Mouse (Mus musculus): ENCODE results near the gene Yae1d1. TPM values are rescaled to one million over a fixed set of nuclear protein-coding genes. Genes with fewer than 3 reads are reported as not detected.

Gene Yae1d1
- 93.0 and 104 TPM in 2 replicates for polyA plus RNA-seq (2015; fragmentation: Nextera tagmentation; extraction: Ambion mirVana)

DNA sequence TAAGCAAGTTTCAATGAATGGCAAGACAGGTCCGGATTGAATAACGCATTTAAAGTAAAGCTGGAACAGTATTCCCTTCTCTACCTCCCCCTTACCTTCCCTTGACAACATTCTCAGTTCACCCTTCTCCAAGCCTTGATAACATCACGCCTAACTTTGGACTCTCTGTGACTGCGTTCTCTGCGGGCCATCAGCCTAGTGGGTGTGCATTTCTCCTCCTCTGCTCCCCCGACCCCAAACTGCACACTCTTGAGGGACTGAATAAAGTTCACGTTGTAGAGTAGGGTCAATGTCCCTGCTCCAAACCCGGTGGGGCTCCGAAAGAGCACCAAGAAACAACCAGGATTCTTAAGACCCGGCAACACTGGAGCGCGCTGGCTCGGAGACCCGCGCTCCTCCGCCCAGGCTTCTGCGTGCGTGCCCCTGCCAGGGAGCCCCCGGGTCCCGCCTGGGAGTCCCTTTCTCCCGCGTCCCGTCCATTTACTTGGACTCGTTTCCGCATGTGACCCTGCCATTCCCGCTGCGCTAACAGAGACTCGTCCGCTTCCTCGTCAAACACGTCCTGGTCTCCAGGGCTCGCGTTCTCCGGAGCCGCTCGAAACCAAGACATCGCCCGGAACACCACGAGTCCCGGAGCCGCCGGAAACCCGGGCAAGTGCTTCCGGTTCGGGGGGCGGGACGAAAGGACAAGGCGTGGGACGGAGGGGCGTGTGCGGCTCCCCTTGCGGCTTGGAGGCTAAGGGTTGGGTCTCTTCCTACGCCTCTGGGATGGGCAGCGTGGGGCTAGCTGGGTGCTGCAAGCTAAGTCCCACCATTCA lies at the start of gene Yae1d1:
Yae1d1 (minus strand) TSS at position 653 of the 818 bp plus-strand sequence.
- peak within 1 kb of the TSS; percentile 81 for H3K27ac ChIP-seq (ENCODE audit: low read length)
- H3K4me2 ChIP-seq (ENCODE audit: low read length), result peak within 1 kb of the TSS; percentile 74
- H3K9ac ChIP-seq (replicated peaks; ENCODE audit: low read depth, low read length), result peak within 1 kb of the TSS; percentile 81
- H3K4me3 ChIP-seq (replicated peaks; ENCODE audit: low read length), result peak within 1 kb of the TSS; percentile 91
- H3K9me3 ChIP-seq (ENCODE audit: control insufficient read depth, low read length), result no peaks in the 10 kb centered on the region
- H3K36me3 ChIP-seq (ENCODE audit: control insufficient read depth, insufficient read depth), result no peaks in the 10 kb centered on the region
- H3K4me1 ChIP-seq (replicated peaks; ENCODE audit: control insufficient read depth, insufficient read depth, low read length), result peaks cover 9% of the 10 kb centered on the region
- H3K27me3 ChIP-seq (replicated peaks; ENCODE audit: control insufficient read depth, insufficient read depth, low read length), result no peaks in the 10 kb centered on the region
- ATAC-seq, result peak; percentile 100
- WGBS, result under 1% methylated on average over 54 of the region's 54 CpGs

DNA sequence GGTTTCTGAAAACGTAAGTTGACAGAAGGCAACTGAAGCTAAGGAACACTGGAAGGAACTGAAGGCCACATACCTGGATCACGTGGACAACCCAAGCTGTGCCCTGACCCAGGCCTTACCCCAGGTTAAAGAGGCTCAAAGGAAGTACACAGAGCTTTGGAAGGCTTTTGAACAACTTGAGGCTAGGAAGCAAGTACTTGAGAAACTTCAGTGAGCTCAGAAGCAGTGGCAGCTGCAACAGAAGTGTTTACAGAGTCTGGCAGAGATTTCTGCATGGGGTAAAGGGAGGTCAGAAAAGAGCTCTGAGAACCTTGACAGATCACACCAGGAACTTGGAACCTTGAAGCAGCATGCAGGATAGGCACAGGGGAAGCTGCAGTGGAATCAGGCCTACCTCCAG lies 45.7 kb upstream of the Yae1d1 start:
- Histone ChIP-seq H3K9me3 (ENCODE audit: control insufficient read depth, low read length) (no peaks in the 10 kb centered on the region), H3K27ac (ENCODE audit: low read length) (no peak overlapping the region), H3K9ac (replicated peaks; ENCODE audit: low read depth, low read length) (no peak overlapping the region), H3K4me2 (ENCODE audit: low read length) (no peak overlapping the region), H3K36me3 (ENCODE audit: control insufficient read depth, insufficient read depth) (no peaks in the 10 kb centered on the region), H3K4me1 (replicated peaks; ENCODE audit: control insufficient read depth, insufficient read depth, low read length) (no peaks in the 10 kb centered on the region), H3K4me3 (replicated peaks; ENCODE audit: low read length) (no peak overlapping the region), H3K27me3 (replicated peaks; ENCODE audit: control insufficient read depth, insufficient read depth, low read length) (no peaks in the 10 kb centered on the region)
- ATAC-seq, result no peak
- WGBS, result 70% methylated on average over 2 of the region's 2 CpGs

DNA sequence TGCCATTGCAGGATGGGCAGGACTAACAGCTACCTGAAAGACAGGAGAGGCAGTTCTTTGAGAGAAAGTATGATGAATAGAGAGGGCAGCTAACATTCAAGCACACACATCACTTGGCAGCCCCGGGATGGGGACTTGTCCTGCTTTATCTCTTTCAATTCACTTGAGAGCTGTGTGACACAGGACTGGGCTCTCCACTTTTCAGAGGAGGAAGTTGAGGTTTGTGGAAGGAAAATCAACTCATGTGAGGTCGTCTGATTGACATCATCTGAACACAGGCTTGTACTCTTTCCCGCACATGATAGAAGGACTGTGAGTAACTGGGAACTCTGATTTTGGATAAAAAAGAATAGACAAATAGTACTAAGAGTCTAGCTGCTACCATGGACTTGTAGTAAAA lies 23.5 kb upstream of the Yae1d1 start:
- Histone ChIP-seq H3K36me3 (ENCODE audit: control insufficient read depth, insufficient read depth) (no peaks in the 10 kb centered on the region), H3K4me2 (ENCODE audit: low read length) (no peak overlapping the region), H3K9ac (replicated peaks; ENCODE audit: low read depth, low read length) (no peak overlapping the region), H3K27ac (ENCODE audit: low read length) (no peak overlapping the region), H3K4me3 (replicated peaks; ENCODE audit: low read length) (no peak overlapping the region), H3K27me3 (replicated peaks; ENCODE audit: control insufficient read depth, insufficient read depth, low read length) (no peaks in the 10 kb centered on the region), H3K9me3 (ENCODE audit: control insufficient read depth, low read length) (no peaks in the 10 kb centered on the region), H3K4me1 (replicated peaks; ENCODE audit: control insufficient read depth, insufficient read depth, low read length) (no peaks in the 10 kb centered on the region)
- no peak for ATAC-seq
- 69% methylated on average over 3 of the region's 3 CpGs for WGBS

DNA sequence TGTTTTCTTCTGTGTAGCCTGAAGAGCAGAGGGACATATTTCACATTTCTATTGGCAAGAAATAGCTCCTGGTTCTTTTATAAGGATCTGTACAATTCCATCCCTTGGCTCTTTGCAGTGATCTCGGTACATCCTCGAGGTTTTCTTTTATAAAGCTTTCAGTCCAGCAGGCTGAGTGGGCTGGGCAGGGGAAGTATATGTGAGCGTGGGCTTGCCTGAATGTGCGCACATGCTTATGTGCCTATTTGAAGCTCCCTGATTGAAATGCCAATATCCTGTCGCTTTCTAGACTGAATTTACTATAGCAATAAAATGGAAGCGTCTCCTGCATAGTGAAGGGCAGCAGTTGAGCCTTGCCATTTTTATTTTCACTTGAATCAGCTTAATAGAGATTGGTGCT lies 20.1 kb upstream of the Yae1d1 start:
- Histone ChIP-seq H3K27me3 (replicated peaks; ENCODE audit: control insufficient read depth, insufficient read depth, low read length) (no peaks in the 10 kb centered on the region), H3K9me3 (ENCODE audit: control insufficient read depth, low read length) (no peaks in the 10 kb centered on the region), H3K9ac (replicated peaks; ENCODE audit: low read depth, low read length) (no peak overlapping the region), H3K27ac (ENCODE audit: low read length) (no peak overlapping the region), H3K4me2 (ENCODE audit: low read length) (no peak overlapping the region), H3K4me1 (replicated peaks; ENCODE audit: control insufficient read depth, insufficient read depth, low read length) (no peaks in the 10 kb centered on the region), H3K36me3 (ENCODE audit: control insufficient read depth, insufficient read depth) (no peaks in the 10 kb centered on the region), H3K4me3 (replicated peaks; ENCODE audit: low read length) (no peak overlapping the region)
- ATAC-seq, result no peak
- 85% methylated on average over 6 of the region's 6 CpGs for WGBS

DNA sequence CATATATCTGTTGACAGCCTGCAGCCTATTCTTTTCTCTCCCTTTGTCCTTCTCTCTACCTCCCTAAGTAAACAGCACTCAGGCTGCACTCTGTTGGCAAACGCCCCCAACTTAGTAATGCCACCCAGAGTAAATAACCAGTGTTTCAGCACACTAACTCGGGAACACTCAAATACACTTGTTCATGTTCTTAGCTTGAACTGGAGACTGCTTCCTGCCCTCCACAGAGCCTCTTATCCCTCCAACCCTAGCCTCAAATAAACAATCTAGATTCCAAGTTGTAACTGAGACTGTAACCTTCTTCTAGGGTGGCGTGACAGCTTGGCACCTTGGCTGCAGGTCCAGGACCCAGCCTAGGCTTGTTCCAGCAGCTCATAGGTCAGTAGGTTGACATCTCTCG lies 17.9 kb upstream of the Yae1d1 start:
- ATAC-seq, result no peak
- Histone ChIP-seq H3K9me3 (ENCODE audit: control insufficient read depth, low read length) (no peaks in the 10 kb centered on the region), H3K27ac (ENCODE audit: low read length) (no peak overlapping the region), H3K9ac (replicated peaks; ENCODE audit: low read depth, low read length) (no peak overlapping the region), H3K36me3 (ENCODE audit: control insufficient read depth, insufficient read depth) (no peaks in the 10 kb centered on the region), H3K4me2 (ENCODE audit: low read length) (no peak overlapping the region), H3K4me1 (replicated peaks; ENCODE audit: control insufficient read depth, insufficient read depth, low read length) (no peaks in the 10 kb centered on the region), H3K4me3 (replicated peaks; ENCODE audit: low read length) (no peak overlapping the region), H3K27me3 (replicated peaks; ENCODE audit: control insufficient read depth, insufficient read depth, low read length) (no peaks in the 10 kb centered on the region)
- 84% methylated on average over 4 of the region's 4 CpGs for WGBS

DNA sequence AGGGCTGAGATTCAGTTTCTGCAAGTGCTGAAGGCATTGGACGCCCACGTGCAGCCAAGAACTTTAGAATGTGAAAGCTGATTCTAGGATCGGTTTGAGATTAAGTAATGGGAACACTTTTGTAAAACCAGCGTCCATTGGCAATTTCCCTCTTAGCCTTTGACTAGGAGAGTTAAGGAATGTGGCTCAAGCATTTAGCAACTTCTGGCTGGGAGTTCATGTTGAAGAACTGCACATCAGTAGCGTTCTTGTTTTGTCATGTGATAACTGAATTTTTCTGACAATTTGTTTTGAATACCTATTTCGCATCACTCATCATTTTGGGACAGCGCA lies 332 bp upstream of the Yae1d1 start:
- Histone ChIP-seq H3K36me3 (ENCODE audit: control insufficient read depth, insufficient read depth) (no peaks in the 10 kb centered on the region), H3K9me3 (ENCODE audit: control insufficient read depth, low read length) (no peaks in the 10 kb centered on the region), H3K9ac (replicated peaks; ENCODE audit: low read depth, low read length) (peak overlapping the region; percentile 81), H3K4me3 (replicated peaks; ENCODE audit: low read length) (peak overlapping the region; percentile 91), H3K27ac (ENCODE audit: low read length) (peak overlapping the region; percentile 31), H3K27me3 (replicated peaks; ENCODE audit: control insufficient read depth, insufficient read depth, low read length) (no peaks in the 10 kb centered on the region), H3K4me2 (ENCODE audit: low read length) (peak overlapping the region; percentile 74), H3K4me1 (replicated peaks; ENCODE audit: control insufficient read depth, insufficient read depth, low read length) (peaks cover 9% of the 10 kb centered on the region)
- ATAC-seq, result no peak
- 34% methylated on average over 7 of the region's 7 CpGs for WGBS

DNA sequence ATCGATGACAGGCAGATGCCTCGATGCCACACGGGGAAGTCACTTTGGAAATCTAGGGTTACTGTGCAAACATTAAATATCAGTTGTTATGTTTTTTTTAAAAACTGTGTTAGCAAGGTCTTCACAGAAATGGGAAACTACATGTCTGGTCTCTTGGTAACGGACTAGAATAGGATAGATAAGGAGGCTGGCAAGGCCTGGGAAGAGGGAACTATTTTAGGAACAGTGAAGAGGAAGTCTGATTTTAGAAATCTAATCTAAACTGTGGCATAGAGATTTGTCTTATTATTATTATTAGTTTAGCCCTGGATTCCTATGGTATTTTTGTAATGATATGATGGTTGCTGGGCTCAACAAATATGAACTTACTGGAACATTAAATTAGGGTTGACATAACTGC lies 1.1 kb downstream of the Yae1d1 start:
- 88% methylated on average over 4 of the region's 4 CpGs for WGBS
- H3K36me3 ChIP-seq (ENCODE audit: control insufficient read depth, insufficient read depth), result peaks cover 6% of the 10 kb centered on the region
- no peaks in the 10 kb centered on the region for H3K9me3 ChIP-seq (ENCODE audit: control insufficient read depth, low read length)
- no peaks in the 10 kb centered on the region for H3K27me3 ChIP-seq (replicated peaks; ENCODE audit: control insufficient read depth, insufficient read depth, low read length)
- no peak overlapping the region for H3K27ac ChIP-seq (ENCODE audit: low read length)
- peaks cover 9% of the 10 kb centered on the region for H3K4me1 ChIP-seq (replicated peaks; ENCODE audit: control insufficient read depth, insufficient read depth, low read length)
- no peak for ATAC-seq
- peak overlapping the region; percentile 74; the same call in 1 of the 2 replicates for H3K4me2 ChIP-seq (ENCODE audit: low read length)
- H3K9ac ChIP-seq (replicated peaks; ENCODE audit: low read depth, low read length), result no peak overlapping the region
- H3K4me3 ChIP-seq (replicated peaks; ENCODE audit: low read length), result no peak overlapping the region

DNA sequence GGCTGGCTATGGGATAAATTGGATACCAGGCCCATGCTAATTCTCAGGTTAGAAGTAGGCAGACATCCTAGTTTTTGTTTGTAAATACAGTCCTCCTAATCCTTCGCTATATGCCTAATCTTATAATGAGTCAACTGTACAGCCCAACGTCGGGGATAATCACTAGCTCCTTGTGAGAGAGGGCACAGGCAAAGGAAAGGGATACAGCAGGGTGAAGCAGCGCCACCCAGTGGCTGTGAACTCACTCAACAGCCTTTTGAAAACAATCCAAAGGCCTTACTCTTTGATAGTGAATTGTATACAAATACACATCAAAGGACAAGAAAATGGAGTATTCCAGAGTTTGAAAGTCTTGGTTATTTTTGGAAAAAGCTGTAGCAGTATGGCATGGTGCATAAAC lies 10.0 kb downstream of the Yae1d1 start:
- Histone ChIP-seq H3K9me3 (ENCODE audit: control insufficient read depth, low read length) (no peaks in the 10 kb centered on the region), H3K27ac (ENCODE audit: low read length) (no peak overlapping the region), H3K4me3 (replicated peaks; ENCODE audit: low read length) (no peak overlapping the region), H3K4me1 (replicated peaks; ENCODE audit: control insufficient read depth, insufficient read depth, low read length) (no peaks in the 10 kb centered on the region), H3K36me3 (ENCODE audit: control insufficient read depth, insufficient read depth) (peaks cover 20% of the 10 kb centered on the region), H3K27me3 (replicated peaks; ENCODE audit: control insufficient read depth, insufficient read depth, low read length) (no peaks in the 10 kb centered on the region), H3K4me2 (ENCODE audit: low read length) (no peak overlapping the region), H3K9ac (replicated peaks; ENCODE audit: low read depth, low read length) (no peak overlapping the region)
- peak; percentile 65; the same call in 1 of the 2 replicates for ATAC-seq
- 41% methylated on average over 4 of the region's 4 CpGs for WGBS

DNA sequence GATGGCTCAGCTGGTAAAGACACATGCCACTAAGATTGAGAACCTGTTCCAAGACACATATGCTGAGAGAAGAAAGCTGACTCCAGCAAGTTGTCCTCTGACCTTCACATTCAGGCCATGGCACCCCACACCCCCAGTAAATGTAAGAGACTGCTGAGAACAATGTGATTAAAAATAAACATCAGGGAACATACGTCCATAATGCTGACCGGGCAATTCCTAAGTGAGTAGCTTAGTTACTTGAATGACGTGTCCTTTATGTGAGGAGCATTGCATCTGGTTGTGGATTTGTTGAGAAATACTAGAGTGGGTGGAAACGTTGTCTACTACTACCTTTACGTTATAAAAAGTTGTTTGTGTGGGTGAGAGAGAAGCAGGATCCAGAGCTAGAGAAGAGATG lies 10.5 kb downstream of the Yae1d1 start:
- H3K27ac ChIP-seq (ENCODE audit: low read length), result no peak overlapping the region
- no peak overlapping the region for H3K4me3 ChIP-seq (replicated peaks; ENCODE audit: low read length)
- no peak for ATAC-seq
- 87% methylated on average over 5 of the region's 5 CpGs for WGBS
- no peak overlapping the region for H3K4me2 ChIP-seq (ENCODE audit: low read length)
- no peaks in the 10 kb centered on the region for H3K9me3 ChIP-seq (ENCODE audit: control insufficient read depth, low read length)
- H3K9ac ChIP-seq (replicated peaks; ENCODE audit: low read depth, low read length), result no peak overlapping the region
- H3K36me3 ChIP-seq (ENCODE audit: control insufficient read depth, insufficient read depth), result peaks cover 18% of the 10 kb centered on the region
- H3K27me3 ChIP-seq (replicated peaks; ENCODE audit: control insufficient read depth, insufficient read depth, low read length), result no peaks in the 10 kb centered on the region
- H3K4me1 ChIP-seq (replicated peaks; ENCODE audit: control insufficient read depth, insufficient read depth, low read length), result no peaks in the 10 kb centered on the region

Data from forebrain, embryonic 16.5 days (tissue).